Mouse (Mus musculus) embryonic stem cell, embryonic (primary cell): ENCODE data around the gene Cep135.

ENCODE experiments used
- CTCF ChIA-PET, 4 experiments: fragments of 300-600 bp in 2 of 4; fragments of 350-600 bp in 2 of 4; sonication (Branson Sonifier 250); formaldehyde crosslinking; loops; one replicate each; lab custom pipeline; 2022; ENCODE audit warnings: inconsistent platforms in 2 of 4; lab: Charles Lee
- POLR2A ChIA-PET, 4 experiments: fragments of 300-600 bp in 2 of 4; fragments of 350-600 bp in 2 of 4; sonication (Branson Sonifier 250); formaldehyde crosslinking; loops; one replicate each; lab custom pipeline; 2022; ENCODE audit warnings: antibody characterized with exemption in 4 of 4, inconsistent platforms in 1 of 4; lab: Charles Lee

Cep135 gene

GRCm38 (mm10) chr5:76627770-76628169 is 39.3 kb downstream of the Cep135 start:
- ChIA-PET CTCF (no interaction called here), POLR2A (no interaction called here)

- CTCF ChIA-PET = interaction anchor here in 1 of 4 experiments (0.7 kb wide), 1 partner anchor 593 kb away, joined by 5 read pairs; no protein-coding TSS in a partner anchor
- POLR2A ChIA-PET = interaction anchor here in 1 of 4 experiments (0.5 to 1.0 kb wide), 3 partner anchors 23 to 221 kb away, joined by 3 to 5 read pairs (median 3); no protein-coding TSS in a partner anchor
These were observed 45.5 kb downstream of the Cep135 start for GRCm38 (mm10) chr5:76634012-76634411.

- POLR2A ChIA-PET = no interaction called here
- CTCF ChIA-PET = no interaction called here
These were observed 47.1 kb downstream of the Cep135 start for GRCm38 (mm10) chr5:76635592-76635991.

GRCm38 (mm10) chr5:76642076-76642475 is 53.6 kb downstream of the Cep135 start:
- ChIA-PET CTCF (no interaction called here), POLR2A (no interaction called here)

- ChIA-PET POLR2A (interaction anchor here in 1 of 4 experiments (0.8 kb wide), 1 partner anchor 14 kb away, joined by 3 read pairs; no protein-coding TSS in a partner anchor), CTCF (no interaction called here)
These were observed 55.7 kb downstream of the Cep135 start for GRCm38 (mm10) chr5:76644234-76644633.

GRCm38 (mm10) chr5:76645091-76645868 is 56.8 kb downstream of the Cep135 start:
- ChIA-PET CTCF (no interaction called here), POLR2A (interaction anchor here in 1 of 4 experiments (1.0 kb wide), 1 partner anchor 11 kb away, joined by 3 read pairs; the partner anchor contains the start of gene C530008M17Rik)

GRCm38 (mm10) chr5:76649897-76650296 is 61.4 kb downstream of the Cep135 start:
- ChIA-PET CTCF (no interaction called here), POLR2A (interaction anchor here in 1 of 4 experiments (0.6 to 0.7 kb wide), 2 partner anchors 24 to 208 kb away, joined by 3 to 4 read pairs; no protein-coding TSS in a partner anchor)

GRCm38 (mm10) chr5:76651151-76651725 is 62.7 kb downstream of the Cep135 start:
- POLR2A ChIA-PET = interaction anchor here in 1 of 4 experiments (0.6 kb wide), 1 partner anchor 204 kb away, joined by 3 read pairs; no protein-coding TSS in a partner anchor
- CTCF ChIA-PET = interaction anchor here in 1 of 4 experiments (0.8 kb wide), 1 partner anchor 1052 kb away, joined by 3 read pairs; no protein-coding TSS in a partner anchor

- POLR2A ChIA-PET = interaction anchor here in 1 of 4 experiments (0.9 to 2.2 kb wide), 3 partner anchors 10 to 295 kb away, joined by 3 to 7 read pairs (median 3); partner anchors contain the start of genes Paics and Ppat
- CTCF ChIA-PET = interaction anchor here in 1 of 4 experiments (0.6 to 1.2 kb wide), 2 partner anchors 197 to 676 kb away, joined by 3 to 4 read pairs; no protein-coding TSS in a partner anchor
These were observed 67.7 kb downstream of the Cep135 start, which contains the start of gene C530008M17Rik for GRCm38 (mm10) chr5:76656212-76656611. TSS of gene C530008M17Rik (plus strand) at chr5:76656512.

GRCm38 (mm10) chr5:76657245-76658083 is 69.0 kb downstream of the Cep135 start:
- ChIA-PET CTCF (interaction anchor here in 2 of 4 experiments (1.2 to 1.6 kb wide), 2 partner anchors 196 kb away, joined by 4 to 5 read pairs; no protein-coding TSS in a partner anchor), POLR2A (interaction anchor here in 2 of 4 experiments (0.8 to 2.2 kb wide), 9 partner anchors 8 to 485 kb away, joined by 3 to 7 read pairs (median 3); partner anchors contain the start of genes Paics (in 1 of the 2) and Ppat (in 1 of the 2))

- POLR2A ChIA-PET = interaction anchor here in 2 of 4 experiments (0.8 to 2.2 kb wide), 8 partner anchors 8 to 485 kb away, joined by 3 to 7 read pairs (median 3); no protein-coding TSS in a partner anchor
- CTCF ChIA-PET = interaction anchor here in 1 of 4 experiments (1.6 kb wide), 1 partner anchor 195 kb away, joined by 5 read pairs; no protein-coding TSS in a partner anchor
These were observed 69.8 kb downstream of the Cep135 start for GRCm38 (mm10) chr5:76658084-76658934.

- ChIA-PET POLR2A (interaction anchor here in 1 of 4 experiments (0.6 kb wide), 1 partner anchor 577 kb away, joined by 3 read pairs; no protein-coding TSS in a partner anchor), CTCF (no interaction called here)
These were observed 71.6 kb downstream of the Cep135 start for GRCm38 (mm10) chr5:76659958-76660635.

GRCm38 (mm10) chr5:76661310-76661709 is 72.8 kb downstream of the Cep135 start:
- ChIA-PET POLR2A (no interaction called here), CTCF (no interaction called here)

- ChIA-PET POLR2A (interaction anchor here in 1 of 4 experiments (0.6 kb wide), 1 partner anchor 129 kb away, joined by 3 read pairs; no protein-coding TSS in a partner anchor), CTCF (no interaction called here)
These were observed 76.4 kb downstream of the Cep135 start for GRCm38 (mm10) chr5:76664936-76665335.

GRCm38 (mm10) chr5:76665421-76665820 is 76.9 kb downstream of the Cep135 start:
- ChIA-PET POLR2A (interaction anchor here in 1 of 4 experiments (2.0 kb wide), 1 partner anchor 8 kb away, joined by 7 read pairs; no protein-coding TSS in a partner anchor), CTCF (no interaction called here)

- ChIA-PET CTCF (no interaction called here), POLR2A (interaction anchor here in 1 of 4 experiments (2.0 kb wide), 1 partner anchor 8 kb away, joined by 7 read pairs; no protein-coding TSS in a partner anchor)
These were observed 77.7 kb downstream of the Cep135 start for GRCm38 (mm10) chr5:76666026-76666756.
